In genomic region chr2:52071241-52071991, GRCm38 (mm10) we compare ENCODE assay signal across 10 mouse cellular contexts. TPM values are rescaled to one million over a fixed set of nuclear protein-coding genes. Genes with fewer than 3 reads are reported as not detected.
DNase-seq lines count a peak whose midpoint lies in the region; ATAC-seq lines count a peak whose summit lies in the region.
"Had no signal": no experiment of that assay in that cellular context is flagged by ENCODE, and none has a peak within 500 bp of the region (broad histone marks: within the 10 kb centered on the region; RNA-seq: fewer than 3 reads in every experiment).

No protein-coding gene starts in this region.

- WGBS in kidney, embryonic 14.5 days = 51% methylated on average over 13 of the region's 13 CpGs
- 36% methylated on average over 13 of the region's 13 CpGs for WGBS in embryonic facial prominence, embryonic 13.5 days
- WGBS in limb, embryonic 10.5 days = 42% methylated on average over 13 of the region's 13 CpGs
- WGBS in stomach, embryonic 14.5 days = 48% methylated on average over 13 of the region's 13 CpGs

- peaks cover 16% of the 10 kb centered on the region for H3K36me3 ChIP-seq in kidney, embryonic 14.5 days (ENCODE audit: control insufficient read depth, insufficient read depth, low read length)
- peaks cover 19% of the 10 kb centered on the region for H3K36me3 ChIP-seq in embryonic facial prominence, embryonic 13.5 days
- peaks cover 23% of the 10 kb centered on the region for H3K36me3 ChIP-seq in limb, embryonic 10.5 days
- peaks cover 10% of the 10 kb centered on the region; the same call in 1 of the 2 replicates for H3K36me3 ChIP-seq in stomach, embryonic 14.5 days (ENCODE audit: control insufficient read depth, insufficient read depth, low read length)

- no peak for ATAC-seq in kidney, embryonic 14.5 days (ENCODE audit: low FRiP score, low TSS enrichment)
- no peak for ATAC-seq in embryonic facial prominence, embryonic 13.5 days (ENCODE audit: insufficient number of reproducible peaks, insufficient read depth, low FRiP score, low TSS enrichment, low read depth)
- ATAC-seq in stomach, embryonic 14.5 days (ENCODE audit: insufficient number of reproducible peaks, insufficient read depth, low FRiP score, low read depth) = no peak
- no peak for ATAC-seq in activated CD4-positive, CD25-positive, alpha-beta regulatory T cell, adult 4 months

- H3K4me3 ChIP-seq in kidney, embryonic 14.5 days (ENCODE audit: low read length) = no peak overlapping the region
- peak overlapping the region; percentile 98 for H3K4me3 ChIP-seq in embryonic facial prominence, embryonic 13.5 days
- H3K4me3 ChIP-seq in limb, embryonic 10.5 days = peak overlapping the region; percentile 99; the same call in 1 of the 2 replicates
- peak overlapping the region; percentile 98; the same call in 1 of the 2 replicates for H3K4me3 ChIP-seq in stomach, embryonic 14.5 days (ENCODE audit: low read depth, low read length)

- no peaks in the 10 kb centered on the region for H3K27me3 ChIP-seq in kidney, embryonic 14.5 days (ENCODE audit: control insufficient read depth, insufficient read depth, low read length)
- H3K27me3 ChIP-seq in embryonic facial prominence, embryonic 13.5 days = no peaks in the 10 kb centered on the region
- H3K27me3 ChIP-seq in limb, embryonic 10.5 days (ENCODE audit: low read depth, poor library complexity, severe bottlenecking) = no peaks in the 10 kb centered on the region
- H3K27me3 ChIP-seq in stomach, embryonic 14.5 days (ENCODE audit: control insufficient read depth, insufficient read depth, low read length) = no peaks in the 10 kb centered on the region

- no peaks in the 10 kb centered on the region for H3K9me3 ChIP-seq in kidney, embryonic 14.5 days (ENCODE audit: control insufficient read depth, low read length)
- H3K9me3 ChIP-seq in embryonic facial prominence, embryonic 13.5 days = no peaks in the 10 kb centered on the region
- H3K9me3 ChIP-seq in limb, embryonic 10.5 days (replicated peaks) = no peaks in the 10 kb centered on the region
- H3K9me3 ChIP-seq in stomach, embryonic 14.5 days (ENCODE audit: control insufficient read depth, low read depth, low read length) = no peaks in the 10 kb centered on the region
- H3K9me3 ChIP-seq: megakaryocyte, embryonic 14.5 days had no signal

- H3K4me1 ChIP-seq in kidney, embryonic 14.5 days (ENCODE audit: control insufficient read depth, insufficient read depth, low read length) = peaks cover 4% of the 10 kb centered on the region; the same call in 1 of the 2 replicates
- H3K4me1 ChIP-seq in embryonic facial prominence, embryonic 13.5 days = peaks cover 18% of the 10 kb centered on the region
- peaks cover 28% of the 10 kb centered on the region for H3K4me1 ChIP-seq in limb, embryonic 10.5 days
- H3K4me1 ChIP-seq in stomach, embryonic 14.5 days (ENCODE audit: control insufficient read depth, insufficient read depth, low read length) = peaks cover 10% of the 10 kb centered on the region; the same call in 1 of the 2 replicates

- no peak overlapping the region for H3K9ac ChIP-seq in kidney, embryonic 14.5 days (ENCODE audit: low read depth, low read length)
- no peak overlapping the region for H3K9ac ChIP-seq in embryonic facial prominence, embryonic 13.5 days
- H3K9ac ChIP-seq in stomach, embryonic 14.5 days (replicated peaks; ENCODE audit: low read depth, low read length) = no peak overlapping the region

- peak overlapping the region; percentile 47 for H3K4me2 ChIP-seq in kidney, embryonic 14.5 days (replicated peaks; ENCODE audit: low read depth, low read length)
- peak overlapping the region; percentile 65 for H3K4me2 ChIP-seq in embryonic facial prominence, embryonic 13.5 days
- peak overlapping the region; percentile 57 for H3K4me2 ChIP-seq in stomach, embryonic 14.5 days (replicated peaks; ENCODE audit: low read depth, low read length)

- DNase-seq in kidney, postnatal 4 days = no peak
- no peak for DNase-seq in limb, embryonic 10.5 days (ENCODE audit: low spot score)
- no peak for DNase-seq in right cerebral cortex, postnatal 4 days
- DNase-seq in gastrocnemius, postnatal 4 days (ENCODE audit: low spot score in 2 of 2) = no peak
- DNase-seq: kidney, adult 18-20 months had no signal

- H3K27ac ChIP-seq in kidney, embryonic 14.5 days (ENCODE audit: low read depth, low read length) = 0 out of 2 replicates have a peak overlapping the region, but pooled peaks have one; percentile 89
- peak overlapping the region; percentile 91; the same call in 1 of the 2 replicates for H3K27ac ChIP-seq in embryonic facial prominence, embryonic 13.5 days
- peak overlapping the region; percentile 98 for H3K27ac ChIP-seq in limb, embryonic 10.5 days
- H3K27ac ChIP-seq in stomach, embryonic 14.5 days (ENCODE audit: low read length) = peak overlapping the region; percentile 89; the same call in 1 of the 2 replicates

RNA-seq across cellular contexts. Expression of gene Rif1, which starts 1.2 kb away (rescaled TPM):
- 53.5 and 64.2 TPM in 2 replicates for polyA plus RNA-seq in kidney, embryonic 14.5 days (2014; fragmentation: Nextera tagmentation; extraction: Ambion mirVana)
- polyA plus RNA-seq in embryonic facial prominence, embryonic 13.5 days (2015; fragmentation: Nextera tagmentation; extraction: Ambion mirVana) = 38.6 and 45.0 TPM in 2 replicates
- 46.5 and 50.1 TPM in 2 replicates for polyA plus RNA-seq in limb, embryonic 10.5 days (2016; fragmentation: Nextera tagmentation; extraction: Ambion mirVana)
- polyA plus RNA-seq in stomach, embryonic 14.5 days (2014; fragmentation: Nextera tagmentation; extraction: Ambion mirVana) = 41.7 and 44.6 TPM in 2 replicates
- 10 to 100 TPM; 28.2 to 31.5 TPM for polyA plus RNA-seq in activated CD4-positive, CD25-positive, alpha-beta regulatory T cell, adult 4 months (2017; shearing (Covaris generic))
- total RNA-seq in gastrocnemius, postnatal 4 days (2021) = 10 to 100 TPM; 18.5 to 26.6 TPM

RNA-seq across cellular contexts. Expression of gene Tnfaip6, which starts 33.6 kb away (rescaled TPM):
- polyA plus RNA-seq in kidney, embryonic 14.5 days (2014; fragmentation: Nextera tagmentation; extraction: Ambion mirVana) = 7.7 and 8.2 TPM in 2 replicates
- polyA plus RNA-seq in embryonic facial prominence, embryonic 13.5 days (2015; fragmentation: Nextera tagmentation; extraction: Ambion mirVana) = 78.4 and 82.0 TPM in 2 replicates
- 49.8 and 58.5 TPM in 2 replicates for polyA plus RNA-seq in limb, embryonic 10.5 days (2016; fragmentation: Nextera tagmentation; extraction: Ambion mirVana)
- 3.6 and 3.7 TPM in 2 replicates for polyA plus RNA-seq in stomach, embryonic 14.5 days (2014; fragmentation: Nextera tagmentation; extraction: Ambion mirVana)
- not detected for polyA plus RNA-seq in activated CD4-positive, CD25-positive, alpha-beta regulatory T cell, adult 4 months (2017; shearing (Covaris generic))
- total RNA-seq in gastrocnemius, postnatal 4 days (2021) = 10 to 100 TPM; 14.2 to 15.1 TPM
